Mouse (Mus musculus) lung, adult 2 months (tissue): ENCODE results near the gene Cd59a.

ENCODE experiments used
- CTCF ChIP-seq: fragments of 200-500 bp; IDR thresholded peaks from 2 replicates; pipeline ENCODE4 v1.5.1; 2011; ENCODE audit warnings: mild to moderate bottlenecking, low read length, control low read depth; ENCODE audit not compliant: insufficient read depth
- POLR2A ChIP-seq: fragments of 200-500 bp; IDR thresholded peaks from 2 replicates; pipeline ENCODE4 v1.6.1; 2011; ENCODE audit warnings: low read depth, mild to moderate bottlenecking, control low read depth, low read length, borderline replicate concordance; ENCODE audit errors: extremely low read depth

DNA sequence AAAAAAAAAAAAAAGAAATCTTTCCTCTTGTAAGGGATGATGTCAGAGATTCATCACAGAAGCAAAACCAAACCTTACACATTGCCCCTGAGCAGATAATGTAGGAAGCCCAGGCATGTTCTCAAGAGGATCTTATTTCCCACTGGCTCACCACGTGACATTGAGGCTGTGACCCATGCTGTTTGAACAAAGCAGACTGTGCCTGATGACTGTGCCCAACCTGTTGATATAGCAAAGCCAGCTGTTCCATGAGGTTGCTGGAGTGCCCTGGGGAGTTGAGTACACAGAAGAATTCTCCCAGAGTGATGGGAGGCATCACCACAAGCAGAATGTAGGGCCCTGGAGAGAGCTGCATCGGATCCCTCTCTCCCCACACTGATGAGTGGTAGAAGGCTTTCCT is 40.3 kb downstream of the Cd59a start:
- TF ChIP-seq POLR2A (no peak), CTCF (no peak)
